Mouse (Mus musculus) spleen, adult 12 weeks (tissue): ENCODE data around the gene Ddx39.

Experiments used
- DNase-seq: peaks from one replicate; pipeline ENCODE4 v3.0.0; 2022; ENCODE audit warnings: low spot score

The Ddx39 gene

GRCm38 (mm10) chr8:83770669-83771068 is 55.7 kb downstream of the Ddx39 start:
- DNase-seq: no peak

GRCm38 (mm10) chr8:83771791-83772190 is 56.8 kb downstream of the Ddx39 start:
- no peak for DNase-seq

- DNase-seq: no peak
Measured at GRCm38 (mm10) chr8:83772701-83773451, 57.9 kb downstream of the Ddx39 start.

- DNase-seq: no peak
Measured at GRCm38 (mm10) chr8:83773452-83773846, 58.5 kb downstream of the Ddx39 start.

- DNase-seq: no peak
Measured at GRCm38 (mm10) chr8:83774221-83774620, 59.2 kb downstream of the Ddx39 start.
